Comparison of ENCODE assay signal across 23 mouse cellular contexts in the genomic region with DNA sequence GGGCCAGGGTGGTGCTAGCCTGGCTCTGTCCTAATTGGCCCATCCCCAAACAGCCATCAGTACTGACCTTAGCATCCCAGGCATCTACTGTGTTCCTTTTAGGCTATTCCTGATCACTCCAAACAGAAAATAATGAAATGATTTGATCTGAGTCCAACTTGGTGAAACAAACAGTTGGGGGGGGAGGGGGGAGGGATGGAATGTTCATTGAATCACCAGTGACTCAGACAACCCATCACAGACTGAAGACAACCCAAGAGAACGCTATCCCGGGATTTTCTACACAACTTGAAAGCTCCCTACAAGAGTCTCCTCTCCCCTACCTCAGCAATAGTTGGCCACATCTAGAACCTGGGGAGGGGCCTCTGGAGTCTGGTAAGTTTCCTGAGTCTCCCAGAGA. TPM values are rescaled to one million over a fixed set of nuclear protein-coding genes. Genes with fewer than 3 reads are reported as not detected.
A peak's percentile ranks its signal among the peaks of the same experiment; 100 is the strongest.
DNase-seq lines count a peak whose midpoint lies in the region; ATAC-seq and TF ChIP-seq lines count a peak whose summit lies in the region.
"Had no signal": no experiment of that assay in that cellular context is flagged by ENCODE, and none has a peak within 500 bp of the region (broad histone marks: within the 10 kb centered on the region; RNA-seq: fewer than 3 reads in every experiment).

No protein-coding gene starts in this region.

- ATAC-seq in heart, embryonic 13.5 days (ENCODE audit: extremely low read depth, insufficient number of reproducible peaks, low FRiP score, low TSS enrichment): no peak
- ATAC-seq in heart, embryonic 12.5 days (ENCODE audit: insufficient number of reproducible peaks, low FRiP score): no peak
- no peak for ATAC-seq in liver, embryonic 14.5 days (ENCODE audit: insufficient read depth)
- no peak for ATAC-seq in stomach, postnatal 0 days (ENCODE audit: low FRiP score, low TSS enrichment)
- ATAC-seq: forebrain, embryonic 14.5 days; hindbrain, embryonic 16.5 days; inflammation-experienced regulatory T-cells, adult 6 months had no signal

- DNase-seq in testis, postnatal 10 days (ENCODE audit: low spot score): no peak
- DNase-seq in liver, embryonic 14.5 days (ENCODE audit: low read depth in 3 of 3, low spot score in 3 of 3): no peak
- no peak for DNase-seq in right cerebral cortex, postnatal 4 days
- no peak for DNase-seq in stomach, postnatal 0 days (ENCODE audit: low spot score)
- DNase-seq in urinary bladder, adult 2 months (ENCODE audit: low spot score): no peak
- DNase-seq: adrenal gland, postnatal 25 days; cerebellum, adult 2 months; cerebellum, postnatal 10 days; embryo, embryonic 11 days; gastrocnemius, adult 2 months; gastrocnemius, postnatal 25 days; heart, postnatal 10 days; heart, postnatal 4 days had no signal

- no peak overlapping the region for H3K9ac ChIP-seq in heart, embryonic 13.5 days
- no peak overlapping the region for H3K9ac ChIP-seq in heart, embryonic 12.5 days
- peak overlapping the region; percentile 34 for H3K9ac ChIP-seq in liver, embryonic 14.5 days (replicated peaks)
- H3K9ac ChIP-seq in stomach, postnatal 0 days (ENCODE audit: low read length): no peak overlapping the region
- H3K9ac ChIP-seq: embryonic facial prominence, embryonic 15.5 days; hindbrain, embryonic 12.5 days had no signal

- peak overlapping the region; percentile 22; the same call in 1 of the 2 replicates for H3K4me2 ChIP-seq in heart, embryonic 13.5 days
- no peak overlapping the region for H3K4me2 ChIP-seq in heart, embryonic 12.5 days
- H3K4me2 ChIP-seq in liver, embryonic 14.5 days (ENCODE audit: low read depth): peak overlapping the region; percentile 82
- H3K4me2 ChIP-seq in stomach, postnatal 0 days (replicated peaks; ENCODE audit: low read depth): no peak overlapping the region
- H3K4me2 ChIP-seq: embryonic facial prominence, embryonic 15.5 days; hindbrain, embryonic 12.5 days had no signal

- H3K27me3 ChIP-seq in heart, embryonic 13.5 days (replicated peaks): peaks cover 23% of the 10 kb centered on the region; the same call in 1 of the 2 replicates
- no peaks in the 10 kb centered on the region; the same call in 1 of the 2 replicates for H3K27me3 ChIP-seq in heart, embryonic 12.5 days (replicated peaks)
- H3K27me3 ChIP-seq in testis, adult 2 months (ENCODE audit: control insufficient read depth, insufficient read depth, low read length): no peaks in the 10 kb centered on the region
- no peaks in the 10 kb centered on the region for H3K27me3 ChIP-seq in liver, embryonic 14.5 days (ENCODE audit: control insufficient read depth, insufficient read depth, low read length)
- H3K27me3 ChIP-seq in stomach, postnatal 0 days (ENCODE audit: control insufficient read depth, insufficient read depth, low read length): no peaks in the 10 kb centered on the region
- H3K27me3 ChIP-seq: embryonic facial prominence, embryonic 15.5 days; hindbrain, embryonic 12.5 days had no signal

- H3K4me1 ChIP-seq in heart, embryonic 13.5 days: peaks cover 7% of the 10 kb centered on the region
- H3K4me1 ChIP-seq in heart, embryonic 12.5 days (replicated peaks): 0 out of 2 replicates have a peak, but pooled peaks cover 2% of the 10 kb centered on the region
- H3K4me1 ChIP-seq in testis, adult 2 months (ENCODE audit: control insufficient read depth, insufficient read depth, low read length): peaks cover 2% of the 10 kb centered on the region; the same call in 1 of the 2 replicates
- peaks cover 15 to 19% of the 10 kb centered on the region in 2 experiments for H3K4me1 ChIP-seq in liver, embryonic 14.5 days (replicated peaks; ENCODE audit: control insufficient read depth in 2 of 2, insufficient read depth in 2 of 2, low read length in 1 of 2)
- no peaks in the 10 kb centered on the region for H3K4me1 ChIP-seq in stomach, postnatal 0 days (replicated peaks; ENCODE audit: control insufficient read depth, insufficient read depth)
- H3K4me1 ChIP-seq: hindbrain, embryonic 12.5 days had no signal

- TF ChIP-seq EP300 in liver, embryonic 14.5 days (IDR thresholded peaks at IDR 0.05; ENCODE audit: low read depth): no peak
- TF ChIP-seq EP300 in stomach, postnatal 0 days (optimal IDR thresholded peaks at IDR 0.05): no peak

- no peak for TF ChIP-seq POLR2A in testis, adult 2 months (IDR thresholded peaks at IDR 0.05; ENCODE audit: control insufficient read depth, low read depth, low read length)

- no peak for TF ChIP-seq CTCF in testis, adult 2 months (IDR thresholded peaks at IDR 0.05; ENCODE audit: control insufficient read depth, insufficient read depth, insufficient replicate concordance, low read depth, low read length)
- no peak for TF ChIP-seq CTCF in liver, embryonic 14.5 days (IDR thresholded peaks at IDR 0.05; ENCODE audit: low read depth)
- no peak for TF ChIP-seq CTCF in stomach, postnatal 0 days (IDR thresholded peaks at IDR 0.05; ENCODE audit: low read depth)

- no peaks in the 10 kb centered on the region; the same call in 1 of the 2 replicates for H3K9me3 ChIP-seq in heart, embryonic 13.5 days
- H3K9me3 ChIP-seq in heart, embryonic 12.5 days (replicated peaks): no peaks in the 10 kb centered on the region
- H3K9me3 ChIP-seq in liver, embryonic 14.5 days (ENCODE audit: control insufficient read depth, low read length): no peaks in the 10 kb centered on the region
- no peaks in the 10 kb centered on the region for H3K9me3 ChIP-seq in stomach, postnatal 0 days (ENCODE audit: control insufficient read depth, low read length)
- H3K9me3 ChIP-seq: embryonic facial prominence, embryonic 15.5 days; hindbrain, embryonic 12.5 days had no signal

- WGBS in heart, embryonic 13.5 days: 85% methylated on average over 2 of the region's 2 CpGs
- 83% methylated on average over 2 of the region's 2 CpGs for WGBS in heart, embryonic 12.5 days
- 91% methylated on average over 2 of the region's 2 CpGs for WGBS in liver, embryonic 14.5 days (ENCODE audit: insufficient replicate concordance)
- WGBS in stomach, postnatal 0 days: 69% methylated on average over 2 of the region's 2 CpGs

- H3K4me3 ChIP-seq in heart, embryonic 13.5 days: peak overlapping the region; percentile 11; the same call in 1 of the 2 replicates
- no peak overlapping the region for H3K4me3 ChIP-seq in heart, embryonic 12.5 days
- 0 out of 2 replicates have a peak overlapping the region, but pooled peaks have one; percentile 6 for H3K4me3 ChIP-seq in testis, adult 2 months (ENCODE audit: control insufficient read depth, low read depth, low read length)
- peak overlapping the region; percentile 24 to 89; a peak in 2 of 4 replicates for H3K4me3 ChIP-seq in liver, embryonic 14.5 days (ENCODE audit: insufficient read depth in 1 of 2, low read depth in 2 of 2, low read length in 2 of 2)
- H3K4me3 ChIP-seq in stomach, postnatal 0 days (ENCODE audit: low read depth, low read length): no peak overlapping the region
- H3K4me3 ChIP-seq: embryonic facial prominence, embryonic 15.5 days; gastrocnemius, adult 2 months; hindbrain, embryonic 12.5 days had no signal

- H3K36me3 ChIP-seq in heart, embryonic 13.5 days: no peaks in the 10 kb centered on the region
- no peaks in the 10 kb centered on the region for H3K36me3 ChIP-seq in heart, embryonic 12.5 days
- H3K36me3 ChIP-seq in testis, adult 2 months (ENCODE audit: control insufficient read depth, insufficient read depth, low read length): no peaks in the 10 kb centered on the region
- peaks cover 3% of the 10 kb centered on the region; the same call in 1 of the 2 replicates for H3K36me3 ChIP-seq in liver, embryonic 14.5 days (replicated peaks; ENCODE audit: control insufficient read depth, insufficient read depth, low read depth)
- H3K36me3 ChIP-seq in stomach, postnatal 0 days (ENCODE audit: control insufficient read depth, insufficient read depth, low read length): no peaks in the 10 kb centered on the region
- H3K36me3 ChIP-seq: embryonic facial prominence, embryonic 15.5 days; hindbrain, embryonic 12.5 days had no signal

- H3K27ac ChIP-seq in heart, embryonic 13.5 days (replicated peaks): no peak overlapping the region
- no peak overlapping the region for H3K27ac ChIP-seq in heart, embryonic 12.5 days (ENCODE audit: poor library complexity, severe bottlenecking)
- H3K27ac ChIP-seq in testis, adult 2 months (ENCODE audit: control insufficient read depth, insufficient read depth, low read depth, low read length): no peak overlapping the region
- peak overlapping the region; percentile 44 for H3K27ac ChIP-seq in liver, embryonic 14.5 days
- no peak overlapping the region for H3K27ac ChIP-seq in stomach, postnatal 0 days (replicated peaks)
- H3K27ac ChIP-seq: embryonic facial prominence, embryonic 15.5 days; gastrocnemius, adult 2 months; hindbrain, embryonic 12.5 days had no signal

RNA-seq across cellular contexts. Expression of a gene that starts 3.4 kb away (rescaled TPM):
- polyA plus RNA-seq in heart, embryonic 13.5 days (2015; fragmentation: Nextera tagmentation; extraction: Ambion mirVana): 3.2 and 9.9 TPM in 2 replicates
- 5.4 and 10.0 TPM in 2 replicates for polyA plus RNA-seq in heart, embryonic 12.5 days (2016; fragmentation: Nextera tagmentation; extraction: Ambion mirVana)
- polyA plus RNA-seq in testis, adult 2 months (2012; rRNA removed): 11.2 and 12.2 TPM in 2 replicates
- 148 and 152 TPM in 2 replicates for polyA plus RNA-seq in liver, embryonic 14.5 days (2012; rRNA removed)
- polyA plus RNA-seq in liver, embryonic 14.5 days (2014; fragmentation: Nextera tagmentation; extraction: Ambion mirVana): 288 and 296 TPM in 2 replicates
- polyA plus RNA-seq in stomach, postnatal 0 days (2015; fragmentation: Nextera tagmentation; extraction: Ambion mirVana): 0.24 and 0.29 TPM in 2 replicates
- not detected in 2 replicates for polyA plus RNA-seq in urinary bladder, adult 2 months (2012; rRNA removed)
- polyA plus RNA-seq: cerebellum, adult 2 months; embryonic facial prominence, embryonic 15.5 days; hindbrain, embryonic 16.5 days; inflammation-experienced regulatory T-cells, adult 6 months had no signal

RNA-seq across cellular contexts. Expression of a gene that starts 5.4 kb away (rescaled TPM):
- not detected in 2 replicates for polyA plus RNA-seq in heart, embryonic 13.5 days (2015; fragmentation: Nextera tagmentation; extraction: Ambion mirVana)
- not detected in 2 replicates for polyA plus RNA-seq in heart, embryonic 12.5 days (2016; fragmentation: Nextera tagmentation; extraction: Ambion mirVana)
- polyA plus RNA-seq in testis, adult 2 months (2012; rRNA removed): 293 and 298 TPM in 2 replicates
- polyA plus RNA-seq in liver, embryonic 14.5 days (2012; rRNA removed): 0.04 TPM in 1 of 2 replicates, not detected in the other
- not detected in 2 replicates for polyA plus RNA-seq in liver, embryonic 14.5 days (2014; fragmentation: Nextera tagmentation; extraction: Ambion mirVana)
- not detected in 2 replicates for polyA plus RNA-seq in stomach, postnatal 0 days (2015; fragmentation: Nextera tagmentation; extraction: Ambion mirVana)
- not detected in 2 replicates for polyA plus RNA-seq in urinary bladder, adult 2 months (2012; rRNA removed)
- polyA plus RNA-seq: cerebellum, adult 2 months; embryonic facial prominence, embryonic 11.5 days; embryonic facial prominence, embryonic 15.5 days; forebrain, embryonic 14.5 days; heart, embryonic 14.5 days; hindbrain, embryonic 12.5 days; hindbrain, embryonic 16.5 days; inflammation-experienced regulatory T-cells, adult 6 months had no signal

RNA-seq across cellular contexts. Expression of a gene that starts 20.3 kb away (rescaled TPM):
- 9.3 and 10.4 TPM in 2 replicates for polyA plus RNA-seq in heart, embryonic 13.5 days (2015; fragmentation: Nextera tagmentation; extraction: Ambion mirVana)
- 8.6 and 11.1 TPM in 2 replicates for polyA plus RNA-seq in heart, embryonic 12.5 days (2016; fragmentation: Nextera tagmentation; extraction: Ambion mirVana)
- polyA plus RNA-seq in testis, adult 2 months (2012; rRNA removed): 6.3 and 6.9 TPM in 2 replicates
- polyA plus RNA-seq in liver, embryonic 14.5 days (2012; rRNA removed): 7.1 and 7.9 TPM in 2 replicates
- polyA plus RNA-seq in liver, embryonic 14.5 days (2014; fragmentation: Nextera tagmentation; extraction: Ambion mirVana): 14.4 and 16.3 TPM in 2 replicates
- 9.4 and 10.2 TPM in 2 replicates for polyA plus RNA-seq in stomach, postnatal 0 days (2015; fragmentation: Nextera tagmentation; extraction: Ambion mirVana)
- 84.7 and 103 TPM in 2 replicates for polyA plus RNA-seq in urinary bladder, adult 2 months (2012; rRNA removed)

RNA-seq across cellular contexts. Expression of a gene that starts 34.8 kb away (rescaled TPM):
- polyA plus RNA-seq in heart, embryonic 13.5 days (2015; fragmentation: Nextera tagmentation; extraction: Ambion mirVana): 1.6 and 1.7 TPM in 2 replicates
- polyA plus RNA-seq in heart, embryonic 12.5 days (2016; fragmentation: Nextera tagmentation; extraction: Ambion mirVana): 1.0 and 1.1 TPM in 2 replicates
- polyA plus RNA-seq in testis, adult 2 months (2012; rRNA removed): 0.21 and 4.0 TPM in 2 replicates
- polyA plus RNA-seq in liver, embryonic 14.5 days (2012; rRNA removed): 0.35 and 0.39 TPM in 2 replicates
- 0.29 TPM in 2 replicates for polyA plus RNA-seq in liver, embryonic 14.5 days (2014; fragmentation: Nextera tagmentation; extraction: Ambion mirVana)
- 43.8 and 51.6 TPM in 2 replicates for polyA plus RNA-seq in stomach, postnatal 0 days (2015; fragmentation: Nextera tagmentation; extraction: Ambion mirVana)
- polyA plus RNA-seq in urinary bladder, adult 2 months (2012; rRNA removed): 295 and 393 TPM in 2 replicates
- polyA plus RNA-seq: forebrain, embryonic 14.5 days; hindbrain, embryonic 16.5 days; inflammation-experienced regulatory T-cells, adult 6 months had no signal

Comparison
In these comparisons a context has a peak if more than half of its experiments do, and no peak if none do; other contexts are left out.
1. H3K4me2 ChIP-seq: peak in heart, embryonic 13.5 days (single experiment) and liver, embryonic 14.5 days (single experiment); none in heart, embryonic 12.5 days (single experiment) and stomach, postnatal 0 days (single experiment).
2. H3K4me3 ChIP-seq: peak in heart, embryonic 13.5 days (single experiment), testis, adult 2 months (single experiment) and liver, embryonic 14.5 days (2 of 2); none in heart, embryonic 12.5 days (single experiment) and stomach, postnatal 0 days (single experiment).
3. RNA of a gene that starts 3.4 kb away (polyA plus RNA-seq): 148 to 296 TPM in liver, embryonic 14.5 days; 11.2 to 12.2 TPM in testis, adult 2 months, 5.4 to 10.0 TPM in heart, embryonic 12.5 days, 3.2 to 9.9 TPM in heart, embryonic 13.5 days, 0.24 to 0.29 TPM in stomach, postnatal 0 days and not detected in urinary bladder, adult 2 months; every median in the first group is over 10 times any median in the second.
4. RNA of a gene that starts 5.4 kb away (polyA plus RNA-seq): 293 to 298 TPM in testis, adult 2 months; 0.04 TPM in liver, embryonic 14.5 days, not detected in heart, embryonic 13.5 days, not detected in heart, embryonic 12.5 days, not detected in stomach, postnatal 0 days and not detected in urinary bladder, adult 2 months; every median in the first group is over 100 times any median in the second.